Mouse (Mus musculus): Measurements from ENCODE around the gene Als2cr12. TPM values are rescaled to one million over a fixed set of nuclear protein-coding genes. Genes with fewer than 3 reads are reported as not detected.

Als2cr12 gene
- polyA plus RNA-seq, 1 experiment from 2014 or later: not detected

DNA sequence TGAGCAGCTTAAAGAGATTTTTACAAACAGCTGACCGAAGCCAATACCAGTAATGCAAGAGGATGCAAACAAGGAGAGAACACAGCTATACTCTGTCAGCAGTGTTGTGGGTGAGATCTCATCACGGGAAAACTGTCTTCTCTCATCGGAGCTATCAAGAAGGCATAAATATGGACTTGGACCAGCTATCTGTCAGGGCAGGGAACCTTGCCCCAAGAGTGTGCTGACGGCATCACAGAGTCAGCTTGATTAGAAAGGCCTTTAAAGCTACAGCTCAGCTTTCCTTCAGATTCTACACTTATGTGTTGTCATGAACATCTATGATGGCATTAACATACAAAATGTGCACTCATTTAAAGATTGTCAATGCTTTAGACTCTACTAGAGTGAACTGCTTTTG, 93.1 kb downstream of the Als2cr12 start:
- Histone ChIP-seq H3K36me3 (ENCODE audit: control insufficient read depth, insufficient read depth, low read length) (no peaks in the 10 kb centered on the region), H3K9ac (ENCODE audit: low read length) (no peak overlapping the region), H3K4me2 (ENCODE audit: low read length) (no peak overlapping the region), H3K9me3 (ENCODE audit: control insufficient read depth, low read length) (no peaks in the 10 kb centered on the region), H3K27me3 (ENCODE audit: control insufficient read depth, insufficient read depth, low read length) (no peaks in the 10 kb centered on the region), H3K27ac (replicated peaks in 1 of 2; ENCODE audit: control insufficient read depth in 1 of 2, insufficient read depth in 1 of 2, low read depth in 2 of 2, low read length in 2 of 2) (no peak overlapping the region), H3K4me1 (ENCODE audit: control insufficient read depth in 2 of 2, insufficient read depth in 2 of 2, low read length in 2 of 2) (no peaks in the 10 kb centered on the region), H3K4me3 (ENCODE audit: control insufficient read depth in 1 of 2, insufficient read depth in 1 of 2, low read depth in 1 of 2, low read length in 2 of 2) (no peak overlapping the region)
- 45% methylated on average over 4 of the region's 4 CpGs for WGBS
- no peak for ATAC-seq (ENCODE audit: insufficient number of reproducible peaks, insufficient read depth, low FRiP score, low read depth)

Other genes starting within 250 kb of the Als2cr12 start
- 18.8 and 20.9 TPM in 2 replicates for gene Orc2, start 190.9 kb downstream of the Als2cr12 start, polyA plus RNA-seq (2014; fragmentation: Nextera tagmentation; extraction: Ambion mirVana)
- 5.1 and 6.4 TPM in 2 replicates for gene Fam126b, start 109.7 kb downstream of the Als2cr12 start, polyA plus RNA-seq (2014; fragmentation: Nextera tagmentation; extraction: Ambion mirVana)
- gene Ndufb3, start 109.6 kb downstream of the Als2cr12 start, polyA plus RNA-seq (2014; fragmentation: Nextera tagmentation; extraction: Ambion mirVana): 257 and 274 TPM in 2 replicates
- 38.7 and 42.2 TPM in 2 replicates for gene Cflar, start 15.5 kb upstream of the Als2cr12 start, polyA plus RNA-seq (2014; fragmentation: Nextera tagmentation; extraction: Ambion mirVana)
- 17.3 and 19.7 TPM in 2 replicates for gene Casp8, start 99.4 kb upstream of the Als2cr12 start, polyA plus RNA-seq (2014; fragmentation: Nextera tagmentation; extraction: Ambion mirVana)